Mouse (Mus musculus) MEL (cell line): ENCODE measurements at regions not wholly inside any gene's neighbourhood (a gene's known extent, or its start where the extent isn't known, plus 50 kb on each side); places are given as distances from the start of the nearest gene placed in this dataset.

Source experiments
- DNase-seq: peaks from one replicate; pipeline ENCODE4 v3.0.0; 2011; ENCODE audit warnings: low read depth, low spot score
- H3K27ac ChIP-seq: 2 replicates; pipeline ENCODE4 v1.5.1; 2012; ENCODE audit warnings: low read depth, mild to moderate bottlenecking, control low read depth, low read length, moderate library complexity; ENCODE audit not compliant: control insufficient read depth
- H3K27me3 ChIP-seq, 2 experiments: fragments of 150-350 bp in 1 of 2; sonication (generic) in 1 of 2; 2 replicates each; pipeline ENCODE4 v1.6.1; 2012; ENCODE audit warnings: low read length in 2 of 2, mild to moderate bottlenecking in 2 of 2, improper control_type of control experiment in 1 of 2, moderate library complexity in 1 of 2; ENCODE audit not compliant: insufficient read depth in 2 of 2, control insufficient read depth in 1 of 2
- H3K36me3 ChIP-seq, 2 experiments: 2 replicates each; pipeline ENCODE4 v1.6.1; 2012 to 2014; ENCODE audit warnings: low read length in 2 of 2, improper control_type of control experiment in 1 of 2, inconsistent platforms in 1 of 2, mild to moderate bottlenecking in 1 of 2; ENCODE audit not compliant: insufficient read depth in 2 of 2, control insufficient read depth in 1 of 2
- H3K4me1 ChIP-seq, 2 experiments: fragments of 150-350 bp in 1 of 2; sonication (generic) in 1 of 2; 2 replicates each; pipeline ENCODE4 v1.6.1; 2012; ENCODE audit warnings: low read length in 2 of 2, improper control_type of control experiment in 1 of 2, mild to moderate bottlenecking in 1 of 2; ENCODE audit not compliant: insufficient read depth in 2 of 2, control insufficient read depth in 1 of 2
- H3K4me3 ChIP-seq, 2 experiments: fragments of 150-350 bp in 1 of 2; sonication (generic) in 1 of 2; 2 replicates each; pipeline ENCODE4 v1.5.1; 2012; ENCODE audit warnings: low read depth in 2 of 2, low read length in 2 of 2, mild to moderate bottlenecking in 2 of 2, moderate library complexity in 2 of 2, control low read depth in 1 of 2, improper control_type of control experiment in 1 of 2; ENCODE audit not compliant: control insufficient read depth in 1 of 2, insufficient read depth in 1 of 2
- H3K79me2 ChIP-seq: 2 replicates; pipeline ENCODE4 v1.6.1; 2012; ENCODE audit warnings: mild to moderate bottlenecking, low read length, moderate library complexity; ENCODE audit not compliant: control insufficient read depth, poor library complexity, insufficient read depth
- H3K9ac ChIP-seq: 2 replicates; pipeline ENCODE4 v1.6.1; 2012; ENCODE audit warnings: low read depth, mild to moderate bottlenecking, control low read depth, low read length, moderate library complexity; ENCODE audit not compliant: control insufficient read depth, poor library complexity, severe bottlenecking
- H3K9me3 ChIP-seq: fragments of 150-350 bp; sonication (generic); replicated peaks from 2 replicates; pipeline ENCODE4 v1.6.1; 2012; ENCODE audit warnings: mild to moderate bottlenecking, low read length, improper control_type of control experiment, moderate library complexity; ENCODE audit not compliant: insufficient read depth
- CTCF ChIP-seq, 3 experiments: IDR thresholded peaks in 2 of 3; conservative IDR thresholded peaks in 1 of 3; 2 replicates each; pipeline ENCODE4 v1.5.1; 2011 to 2012; ENCODE audit warnings: low read length in 3 of 3, low read depth in 2 of 3, mild to moderate bottlenecking in 2 of 3, improper control_type of control experiment in 1 of 3, inconsistent platforms in 1 of 3, mixed read lengths in 1 of 3, moderate library complexity in 1 of 3; ENCODE audit not compliant: control insufficient read depth in 1 of 3, insufficient read depth in 1 of 3, poor library complexity in 1 of 3, severe bottlenecking in 1 of 3
- ELF1 ChIP-seq: IDR thresholded peaks from 2 replicates; pipeline ENCODE4 v1.6.1; 2014; ENCODE audit warnings: low read depth, mild to moderate bottlenecking, inconsistent platforms, low read length, improper control_type of control experiment, moderate library complexity
- GABPA ChIP-seq: IDR thresholded peaks from 2 replicates; pipeline ENCODE4 v1.6.1; 2012; ENCODE audit warnings: low read depth, mild to moderate bottlenecking, inconsistent platforms, low read length, improper control_type of control experiment, moderate library complexity
- GATA1 ChIP-seq: IDR thresholded peaks from 2 replicates; pipeline ENCODE4 v1.6.1; 2011; ENCODE audit warnings: low read depth, low read length, improper control_type of control experiment
- HCFC1 ChIP-seq: IDR thresholded peaks from 2 replicates; pipeline ENCODE4 v1.6.1; 2012; ENCODE audit warnings: low read depth, mild to moderate bottlenecking, inconsistent platforms, low read length, improper control_type of control experiment, moderate library complexity
- JUND ChIP-seq: IDR thresholded peaks from 2 replicates; pipeline ENCODE4 v1.6.1; 2011; ENCODE audit warnings: low read depth, mild to moderate bottlenecking, improper control_type of control experiment, low read length
- MAFK ChIP-seq: IDR thresholded peaks from 2 replicates; pipeline ENCODE4 v1.6.1; 2011; ENCODE audit warnings: low read depth, mild to moderate bottlenecking, low read length, improper control_type of control experiment, borderline replicate concordance
- MAX ChIP-seq: IDR thresholded peaks from 2 replicates; pipeline ENCODE4 v1.6.1; 2011; ENCODE audit warnings: low read length, improper control_type of control experiment
- NELFE ChIP-seq: IDR thresholded peaks from 2 replicates; pipeline ENCODE4 v1.6.1; 2011; ENCODE audit warnings: low read depth, low read length, improper control_type of control experiment
- POLR2AphosphoS5 ChIP-seq: IDR thresholded peaks from 2 replicates; pipeline ENCODE4 v1.6.1; 2012; ENCODE audit warnings: low read depth, borderline replicate concordance, mild to moderate bottlenecking, inconsistent platforms, low read length, moderate library complexity, mixed read lengths
- RAD21 ChIP-seq: IDR thresholded peaks from 2 replicates; pipeline ENCODE4 v1.6.1; 2011; ENCODE audit warnings: mild to moderate bottlenecking, low read depth, low read length, improper control_type of control experiment
- SMC3 ChIP-seq: IDR thresholded peaks from 2 replicates; pipeline ENCODE4 v1.6.1; 2011; ENCODE audit warnings: low read depth, low read length, improper control_type of control experiment
- TBP ChIP-seq: IDR thresholded peaks from 2 replicates; pipeline ENCODE4 v1.8.0; 2011; ENCODE audit warnings: low read depth, low read length, improper control_type of control experiment
- TCF12 ChIP-seq: IDR thresholded peaks from 2 replicates; pipeline ENCODE4 v1.6.1; 2014; ENCODE audit warnings: low read depth, mild to moderate bottlenecking, inconsistent platforms, low read length, improper control_type of control experiment, moderate library complexity
- USF1 ChIP-seq: IDR thresholded peaks from 2 replicates; pipeline ENCODE4 v1.6.1; 2014; ENCODE audit warnings: low read depth, mild to moderate bottlenecking, inconsistent platforms, low read length, improper control_type of control experiment, moderate library complexity
- ZC3H11A ChIP-seq: IDR thresholded peaks from 2 replicates; pipeline ENCODE4 v1.6.1; 2012; ENCODE audit warnings: low read depth, mild to moderate bottlenecking, inconsistent platforms, low read length, improper control_type of control experiment
- ZKSCAN1 ChIP-seq: IDR thresholded peaks from 2 replicates; pipeline ENCODE4 v1.6.1; 2012; ENCODE audit warnings: low read depth, mild to moderate bottlenecking, inconsistent platforms, low read length, improper control_type of control experiment, moderate library complexity
- ZNF384 ChIP-seq: IDR thresholded peaks from 2 replicates; pipeline ENCODE4 v1.6.1; 2012; ENCODE audit warnings: low read depth, mild to moderate bottlenecking, inconsistent platforms, low read length, improper control_type of control experiment

DNA sequence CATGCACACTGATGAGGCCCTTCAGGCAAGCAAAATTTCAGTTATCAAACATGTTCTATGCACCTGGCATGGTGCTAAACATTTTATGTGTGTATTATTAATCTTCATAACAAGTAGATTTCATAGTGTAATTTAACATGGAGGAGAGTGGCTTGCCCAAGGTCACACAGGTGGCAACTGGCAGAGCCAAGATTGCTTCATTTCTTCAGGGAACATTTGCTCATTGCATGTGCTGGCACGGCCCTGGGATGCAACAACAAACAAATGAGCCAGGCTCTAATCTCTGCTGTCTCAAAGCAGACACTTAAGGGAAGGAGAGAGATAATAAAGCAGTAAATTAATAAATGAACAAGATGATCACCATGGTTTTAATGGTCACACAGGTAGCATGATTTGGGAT lies 338.7 kb downstream of the Tox3 start:
- no peak for TF ChIP-seq RAD21
- Histone ChIP-seq H3K4me1 (no peaks in the 10 kb centered on the region), H3K4me3 (no peak overlapping the region), H3K27ac (no peak overlapping the region), H3K79me2 (no peaks in the 10 kb centered on the region), H3K9me3 (no peaks in the 10 kb centered on the region), H3K36me3 (no peaks in the 10 kb centered on the region), H3K27me3 (no peaks in the 10 kb centered on the region), H3K9ac (no peak overlapping the region)
- no peak for DNase-seq

DNA sequence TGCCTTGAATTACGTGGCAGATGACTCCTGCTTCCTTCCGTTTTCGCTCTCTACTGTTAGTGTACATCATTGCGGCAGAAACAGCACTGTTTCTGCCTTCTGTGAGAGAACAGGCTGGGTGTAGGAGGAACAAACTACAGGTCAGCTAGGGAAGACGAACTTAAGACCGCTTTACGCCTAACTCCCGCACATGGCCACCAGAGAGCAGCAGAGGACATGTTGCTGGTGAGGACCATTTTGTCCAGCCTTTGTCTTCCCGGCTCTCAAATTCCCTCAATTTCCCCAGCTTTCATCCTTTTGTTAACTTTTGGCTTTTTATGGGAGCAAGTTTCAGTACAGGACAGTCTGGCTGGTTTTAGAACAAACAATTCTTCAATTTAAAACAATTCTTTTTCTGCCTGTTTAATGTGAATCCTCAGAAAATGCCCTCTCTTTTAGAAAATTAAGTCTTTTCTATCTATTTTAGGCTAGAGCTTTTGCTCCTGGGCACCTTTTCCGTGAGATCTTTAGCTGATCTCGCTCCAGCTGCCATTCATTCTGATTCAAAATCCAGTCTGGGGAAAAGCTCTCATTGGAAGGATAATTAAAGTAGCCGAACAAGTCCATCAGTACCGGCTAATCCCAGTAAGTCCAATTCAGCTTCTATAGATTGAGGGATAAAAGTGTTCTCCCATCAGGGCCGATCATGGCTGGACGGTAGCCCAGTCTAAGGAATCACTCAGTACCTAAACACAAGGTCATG lies 347.1 kb downstream of the Tox3 start:
- DNase-seq, result peak; percentile 59
- Histone ChIP-seq H3K9me3 (no peaks in the 10 kb centered on the region), H3K4me1 (no peaks in the 10 kb centered on the region), H3K27me3 (no peaks in the 10 kb centered on the region), H3K4me3 (no peak overlapping the region), H3K27ac (no peak overlapping the region), H3K36me3 (no peaks in the 10 kb centered on the region), H3K9ac (no peak overlapping the region), H3K79me2 (no peaks in the 10 kb centered on the region)
- peak; percentile 64 to 85 (median 80) for TF ChIP-seq CTCF (IDR thresholded peaks at IDR 0.05 in 2 of 3, conservative IDR thresholded peaks at IDR 0.05 in 1 of 3; ENCODE audit: control insufficient read depth in 1 of 3, insufficient read depth in 1 of 3, low read depth in 2 of 3, low read length in 3 of 3, poor library complexity in 1 of 3, severe bottlenecking in 1 of 3)
- no peak for TF ChIP-seq GATA1
- TF ChIP-seq ZNF384, result no peak
- no peak for TF ChIP-seq ELF1
- no peak for TF ChIP-seq TCF12
- TF ChIP-seq RAD21, result peak; percentile 58
- TF ChIP-seq NELFE, result no peak
- no peak for TF ChIP-seq JUND
- TF ChIP-seq POLR2AphosphoS5, result no peak
- TF ChIP-seq SMC3, result peak; percentile 68
- no peak for TF ChIP-seq ZKSCAN1
- peak; percentile 43; the same call in 1 of the 2 replicates for TF ChIP-seq ZC3H11A
- no peak for TF ChIP-seq MAFK
- no peak for TF ChIP-seq MAX

DNA sequence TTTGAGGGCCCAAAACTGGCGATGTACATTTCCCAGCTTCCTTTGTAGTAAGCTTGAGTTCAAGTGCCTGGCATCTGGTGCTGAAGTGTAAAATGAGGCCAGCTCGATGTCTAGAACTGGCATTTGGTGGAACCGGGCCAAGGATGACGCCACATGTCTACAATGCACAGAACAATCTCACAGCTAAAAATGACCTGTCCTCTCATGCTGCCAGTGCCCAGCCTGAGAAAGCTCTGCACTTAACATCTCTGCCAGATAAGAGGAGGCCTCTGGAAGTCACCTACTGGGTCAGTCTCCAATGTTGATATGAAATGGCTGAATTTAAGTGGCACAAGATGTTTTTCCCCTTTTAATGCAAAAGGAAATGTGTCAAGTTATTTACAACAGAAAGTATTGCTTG lies 354.4 kb downstream of the Tox3 start:
- Histone ChIP-seq H3K27ac (no peak overlapping the region), H3K27me3 (no peaks in the 10 kb centered on the region), H3K79me2 (no peaks in the 10 kb centered on the region), H3K36me3 (no peaks in the 10 kb centered on the region), H3K9ac (no peak overlapping the region), H3K4me1 (no peaks in the 10 kb centered on the region), H3K9me3 (no peaks in the 10 kb centered on the region), H3K4me3 (no peak overlapping the region)
- TF ChIP-seq USF1, result no peak
- no peak for TF ChIP-seq HCFC1
- no peak for TF ChIP-seq GABPA
- no peak for TF ChIP-seq TBP
- DNase-seq, result no peak
